Mouse (Mus musculus) lung, postnatal 14 days (tissue): ENCODE measurements around the gene Rbfox1.

Experiments used
- DNase-seq: peaks from one replicate; pipeline ENCODE4 v3.0.0; 2021

Gene Rbfox1

DNA sequence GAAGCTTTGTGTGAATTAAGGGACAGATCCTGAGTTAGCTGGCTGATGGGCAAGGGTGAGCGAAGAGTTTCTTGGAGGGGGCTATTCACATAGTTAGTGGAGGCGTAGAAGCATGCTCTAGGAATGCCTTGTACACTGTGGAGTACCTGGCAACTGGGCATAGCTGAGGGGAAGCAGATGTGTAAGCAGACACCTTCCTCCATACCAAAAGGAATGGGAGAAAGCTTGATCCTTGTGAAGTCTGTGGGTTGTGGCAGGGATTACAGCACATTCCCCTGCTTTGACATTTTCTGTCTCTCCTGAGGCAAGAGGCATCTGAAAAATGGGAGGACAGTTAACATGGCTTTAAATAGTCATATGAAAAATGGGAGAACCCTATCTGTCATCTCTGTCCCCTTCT, 347.8 kb downstream of the Rbfox1 start:
- DNase-seq: no peak

GRCm38 (mm10) chr16:6241393-6241792, 356.2 kb downstream of the Rbfox1 start:
- no peak for DNase-seq

GRCm38 (mm10) chr16:6242468-6242867, 357.3 kb downstream of the Rbfox1 start:
- no peak for DNase-seq

- no peak for DNase-seq
These were observed 362.4 kb downstream of the Rbfox1 start for GRCm38 (mm10) chr16:6247569-6247968.

DNA sequence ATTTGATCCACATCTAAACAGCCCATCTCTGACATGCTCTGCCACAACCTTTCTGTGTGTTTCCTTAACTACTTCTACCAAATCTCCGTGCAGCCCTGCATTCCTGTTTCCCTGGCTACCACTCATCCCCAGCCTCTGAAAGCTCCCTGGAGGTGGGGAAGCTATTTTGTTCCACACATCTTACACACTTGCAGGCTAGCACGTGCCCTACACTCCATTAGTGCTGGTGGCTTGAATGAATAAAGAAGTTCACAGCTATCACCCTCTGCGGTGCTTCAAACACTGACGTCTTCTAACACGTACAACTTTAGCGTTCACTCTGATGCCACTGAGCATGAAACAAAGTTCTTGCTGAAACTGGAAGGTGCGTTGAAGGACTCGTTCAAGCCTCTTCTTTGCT, 379.4 kb downstream of the Rbfox1 start:
- no peak for DNase-seq

DNA sequence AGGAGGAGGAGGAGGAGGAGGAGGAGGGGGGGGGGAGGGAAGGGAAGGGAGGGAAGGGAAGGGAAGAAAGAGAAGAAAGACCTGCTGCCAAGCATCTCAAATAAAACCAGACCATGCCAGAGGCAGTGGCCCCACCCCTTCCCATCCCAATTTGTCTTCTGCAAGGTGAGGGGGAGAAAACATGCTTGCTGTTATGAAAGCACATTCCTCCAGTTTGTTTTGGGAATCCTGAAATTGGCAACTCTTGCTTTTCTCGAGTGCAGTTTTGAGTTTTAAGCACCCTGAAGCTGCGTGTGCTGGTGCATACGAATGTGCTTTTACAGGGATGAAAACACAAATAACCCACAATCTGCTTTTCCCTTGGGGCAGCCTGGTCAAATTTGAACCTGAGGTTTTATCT, 380.5 kb downstream of the Rbfox1 start:
- no peak for DNase-seq

DNA sequence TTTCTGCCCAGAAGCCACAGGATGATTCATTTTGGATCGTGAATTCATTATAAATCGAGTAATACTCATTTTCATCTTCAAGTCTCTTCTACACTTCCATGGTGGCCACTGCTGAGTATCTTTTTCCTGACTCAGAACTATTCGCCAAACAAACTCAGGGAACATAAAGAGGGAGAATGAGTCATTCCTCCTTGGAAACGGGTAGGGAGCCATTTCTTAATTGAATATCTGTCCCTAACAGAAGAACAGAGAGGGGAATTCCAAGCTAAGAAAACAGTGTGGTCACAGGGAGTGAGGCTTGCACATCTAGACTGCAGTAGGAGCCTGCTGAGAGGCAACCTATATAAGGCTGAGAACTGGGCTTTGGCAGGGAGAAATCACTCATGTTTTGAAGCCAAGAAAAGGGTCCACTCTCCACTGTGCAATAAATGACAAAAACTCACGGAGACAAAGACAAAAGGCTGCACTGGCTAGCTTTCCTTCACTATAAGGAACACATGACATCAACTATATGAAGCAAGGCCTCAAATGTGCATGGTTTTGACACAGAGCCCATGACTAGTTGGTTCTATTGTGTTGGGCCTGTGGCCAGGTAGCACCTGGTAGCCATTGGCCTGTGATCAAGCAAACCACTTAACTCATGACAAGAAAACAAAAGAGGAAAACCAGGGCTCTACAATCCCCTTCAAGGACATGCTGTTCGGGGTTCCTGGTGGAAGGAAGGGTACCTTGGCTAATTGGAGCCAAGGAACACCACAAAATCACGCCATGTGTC, 386.6 kb downstream of the Rbfox1 start:
- no peak for DNase-seq

DNA sequence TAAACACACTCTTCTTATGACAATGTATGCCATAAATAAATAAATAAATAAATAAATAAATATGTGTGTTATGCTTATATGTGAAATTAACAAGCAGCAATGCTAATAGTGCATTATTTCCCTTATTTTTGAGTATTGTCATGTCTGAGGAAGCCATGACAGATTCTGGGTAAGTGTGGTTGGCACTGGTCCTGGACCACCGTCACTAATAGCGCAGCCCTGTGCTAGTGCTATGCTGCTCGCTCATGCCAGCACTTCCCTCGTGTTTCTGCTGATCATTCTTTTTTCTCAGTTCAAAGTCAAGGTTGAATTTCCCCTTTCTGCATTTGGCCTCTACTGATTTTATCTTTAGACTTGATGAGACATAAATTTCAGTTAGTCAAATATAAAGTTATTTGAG, 398.3 kb downstream of the Rbfox1 start:
- no peak for DNase-seq

DNA sequence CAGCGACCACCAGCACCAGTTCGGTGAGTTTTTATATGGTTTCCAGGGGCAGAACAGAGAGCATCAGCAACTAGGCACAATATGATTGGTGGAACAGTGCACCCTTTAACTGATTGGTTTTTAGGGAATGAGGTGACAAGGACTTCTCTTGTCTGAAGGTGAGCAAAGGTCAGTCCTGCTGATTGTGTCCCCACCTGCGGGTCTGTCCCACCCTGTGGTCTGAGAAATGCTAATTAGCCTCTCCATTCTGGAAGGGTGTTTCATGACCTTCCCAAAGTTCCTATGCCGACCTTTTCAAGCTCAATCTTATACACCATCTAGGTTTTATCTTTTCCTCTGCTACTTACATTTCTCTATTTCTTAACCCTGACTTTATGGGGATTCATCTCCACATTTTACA, 399.2 kb downstream of the Rbfox1 start:
- no peak for DNase-seq

- no peak for DNase-seq
These were observed 402.5 kb downstream of the Rbfox1 start for GRCm38 (mm10) chr16:6287699-6288098.

GRCm38 (mm10) chr16:6300112-6300511, 415.0 kb downstream of the Rbfox1 start:
- no peak for DNase-seq

DNA sequence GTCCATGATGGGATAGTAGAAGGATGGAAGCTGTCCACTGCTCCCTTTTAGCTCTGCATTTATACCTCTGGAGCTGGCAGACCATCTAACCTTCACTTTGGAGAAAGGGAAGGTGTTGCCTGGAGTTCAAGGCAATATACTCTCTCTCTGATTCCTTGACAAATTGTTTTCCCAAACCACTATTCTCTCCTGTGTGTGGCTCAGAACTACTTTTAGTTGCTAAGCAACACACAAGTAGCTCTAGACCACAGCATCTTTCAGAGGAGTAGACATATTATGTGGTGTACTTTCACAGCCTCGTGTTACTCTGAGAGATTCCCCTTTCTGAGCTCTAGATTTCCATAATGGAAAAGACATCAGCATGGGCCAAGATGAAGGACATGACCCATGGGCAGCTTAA, 417.9 kb downstream of the Rbfox1 start:
- no peak for DNase-seq

GRCm38 (mm10) chr16:6309940-6310339, 424.8 kb downstream of the Rbfox1 start:
- no peak for DNase-seq

DNA sequence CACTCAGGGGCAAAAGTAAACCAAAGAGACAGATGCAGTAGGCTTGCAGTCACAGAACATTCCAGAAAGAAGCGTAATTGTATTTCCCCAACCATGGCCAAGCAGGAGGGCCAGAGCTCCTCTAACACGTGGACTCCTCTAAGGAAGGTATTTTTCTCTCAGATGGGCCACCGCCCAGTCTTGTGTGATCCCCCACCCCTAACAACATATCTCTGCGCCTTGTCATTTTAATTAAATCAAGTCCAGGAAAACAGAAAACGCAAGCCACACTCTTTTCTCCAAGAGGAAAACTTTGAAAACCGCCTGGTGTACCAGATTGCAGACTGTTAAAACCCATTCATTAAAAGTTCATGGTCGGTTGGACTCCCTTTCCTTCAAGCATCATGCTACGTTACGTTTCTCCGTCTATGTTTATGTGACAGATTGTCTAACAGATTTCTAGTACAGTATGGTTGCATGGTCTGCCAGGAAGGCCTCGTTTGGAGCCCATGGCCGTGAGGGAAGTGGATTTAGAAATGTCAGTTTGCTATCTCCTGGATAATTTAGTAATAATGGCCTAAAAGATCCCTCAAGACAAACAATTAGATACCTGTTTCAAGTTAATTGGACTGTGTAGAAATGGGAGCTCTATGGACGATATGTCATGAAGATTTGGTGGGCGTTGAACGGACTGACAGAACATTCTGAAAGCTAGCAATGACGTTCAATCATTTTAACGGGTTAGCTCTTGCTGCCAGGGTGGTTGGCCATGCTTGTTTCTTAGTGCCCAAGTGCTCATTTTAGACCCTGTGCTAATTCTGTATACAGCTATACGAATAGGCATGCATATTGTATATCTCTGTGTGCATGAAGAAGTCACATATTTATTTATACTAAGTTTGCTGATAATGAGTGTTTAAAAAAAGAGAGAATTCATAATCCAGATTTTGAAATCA, 425.9 kb downstream of the Rbfox1 start:
- no peak for DNase-seq

- DNase-seq: no peak
These were observed 428.5 kb downstream of the Rbfox1 start for GRCm38 (mm10) chr16:6313689-6314088.

DNA sequence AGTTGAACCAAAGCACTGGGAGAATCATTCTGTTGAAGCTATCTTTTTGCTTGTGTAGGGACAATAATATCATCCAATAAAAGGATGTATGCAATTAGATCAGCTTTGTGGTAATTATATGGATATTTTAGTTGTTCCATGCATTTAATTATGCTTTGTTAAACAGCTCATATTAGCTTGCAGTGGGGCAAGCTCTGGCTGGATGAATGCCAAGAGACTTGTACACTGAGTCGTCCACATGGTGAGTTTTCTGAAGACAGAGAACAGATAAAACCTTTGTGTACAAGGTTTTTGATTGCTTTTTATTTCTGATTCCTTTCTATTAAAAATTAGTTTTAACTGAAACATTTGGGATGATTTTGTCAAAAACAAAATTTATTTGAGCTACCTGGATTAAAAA, 439.7 kb downstream of the Rbfox1 start:
- no peak for DNase-seq

GRCm38 (mm10) chr16:6331400-6331939, 446.3 kb downstream of the Rbfox1 start:
- DNase-seq: no peak

DNA sequence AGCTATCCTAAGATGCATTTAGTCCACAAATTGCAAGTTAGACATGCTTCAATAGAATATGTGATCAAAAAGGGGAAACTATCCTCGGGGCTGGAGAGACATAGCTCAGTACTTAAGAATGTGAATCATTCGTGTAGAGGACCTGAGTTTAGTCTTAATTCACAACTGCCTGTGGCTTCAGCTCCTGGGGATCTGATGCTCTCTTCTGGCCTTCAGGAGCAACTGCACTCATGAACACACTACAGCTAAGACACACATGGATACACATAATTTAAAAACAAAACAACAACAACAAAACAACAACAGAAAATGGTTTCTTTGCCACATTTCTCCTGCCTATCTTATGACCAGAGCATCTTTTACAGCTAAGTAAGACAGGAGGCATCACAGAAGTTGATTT, 448.1 kb downstream of the Rbfox1 start:
- DNase-seq: no peak

- DNase-seq: no peak
These were observed 462.9 kb downstream of the Rbfox1 start for GRCm38 (mm10) chr16:6348103-6348502.

DNA sequence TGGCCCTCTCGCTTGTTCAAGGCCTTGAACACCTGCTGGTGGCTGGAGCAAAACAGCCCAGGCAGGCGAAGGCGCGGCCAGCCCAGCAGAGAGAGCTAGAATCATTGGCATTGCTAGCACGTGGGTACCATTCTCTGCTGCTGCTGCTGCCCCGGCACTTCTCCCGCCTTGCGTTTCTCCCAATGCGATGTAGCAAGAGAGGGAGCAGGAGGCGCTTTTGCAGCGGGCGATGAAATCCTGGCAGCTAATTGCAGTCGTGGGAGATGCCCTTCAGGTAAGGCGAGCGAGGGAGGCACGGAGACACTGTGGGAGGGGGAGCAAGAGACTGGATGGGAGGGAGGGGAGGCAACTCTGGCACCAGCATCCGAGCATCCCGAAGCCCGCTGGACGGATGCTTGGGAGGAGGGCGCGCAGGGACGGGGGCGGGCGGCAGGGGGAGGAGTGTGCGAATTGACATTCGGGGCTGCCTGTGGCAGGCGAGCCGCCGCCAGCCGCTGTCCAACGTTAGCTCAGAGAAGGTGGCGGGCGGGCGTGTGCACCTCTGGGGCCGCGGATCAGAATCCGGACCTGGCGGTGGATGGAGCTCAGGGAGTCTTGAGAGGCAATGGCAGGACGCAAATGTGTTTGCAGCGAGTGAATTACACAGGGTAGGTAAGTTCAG, 463.6 kb downstream of the Rbfox1 start:
- DNase-seq: no peak

- no peak for DNase-seq
These were observed 464.2 kb downstream of the Rbfox1 start for GRCm38 (mm10) chr16:6349381-6349780.

DNA sequence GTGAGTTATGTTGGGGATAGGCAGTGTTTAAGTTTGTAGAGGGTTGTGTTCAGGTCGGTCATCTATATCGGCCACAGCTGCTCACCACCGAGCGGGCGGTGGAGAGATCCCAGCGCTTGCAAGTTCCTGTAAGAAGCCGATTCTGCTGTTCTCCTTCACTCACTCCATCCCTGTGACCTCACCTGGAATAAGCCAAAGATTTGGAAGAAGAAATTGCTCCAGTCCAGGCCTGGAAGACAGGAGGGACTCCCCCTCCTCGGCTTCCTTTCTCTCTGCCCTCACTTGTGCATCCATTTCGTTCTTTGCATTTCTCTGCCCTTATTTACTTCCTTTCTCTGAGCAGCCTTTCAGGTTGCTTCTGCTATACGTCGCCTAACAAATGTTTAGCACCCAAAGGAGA, 465.1 kb downstream of the Rbfox1 start:
- no peak for DNase-seq

DNA sequence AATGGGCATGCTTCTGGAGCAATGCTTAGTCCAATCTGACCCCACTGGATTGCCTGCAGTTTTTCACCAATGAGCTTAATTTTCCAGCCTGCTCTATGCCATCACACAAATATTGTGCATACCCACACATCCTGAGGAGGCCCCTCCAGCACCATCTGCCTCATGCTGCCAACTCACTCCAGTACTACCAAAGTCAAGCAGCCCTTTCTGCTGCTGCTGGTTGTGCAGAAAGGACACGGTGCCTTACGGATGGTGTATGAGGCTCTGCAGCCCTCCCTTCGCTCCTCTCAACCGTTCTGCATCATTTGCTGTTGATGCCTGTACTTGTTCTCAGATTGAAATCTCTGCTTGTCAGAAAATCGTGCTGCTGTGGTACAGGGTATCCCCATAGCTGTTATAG, 468.0 kb downstream of the Rbfox1 start:
- DNase-seq: no peak
